Mouse (Mus musculus) lung, embryonic 14.5 days (tissue): ENCODE measurements around the gene Plpp6. TPM values are rescaled to one million over a fixed set of nuclear protein-coding genes. Genes with fewer than 3 reads are reported as not detected.

ENCODE experiments used
- ATAC-seq: fragments of 200-750 bp; cut with Nextera tagmentation; 2 replicates; pipeline ENCODE4 v1.8.0; 2017; ENCODE audit warnings: mild to moderate bottlenecking, moderate TSS enrichment, moderate library complexity; ENCODE audit not compliant: insufficient read depth
- DNase-seq: peaks from one replicate; pipeline ENCODE4 v3.0.0-alpha.2; 2015
- H3K27ac ChIP-seq: fragments of 300-500 bp; sonication (generic); 2 replicates; pipeline ENCODE4 v1.5.1; 2014; ENCODE audit warnings: low read depth, mild to moderate bottlenecking, moderate library complexity
- H3K27me3 ChIP-seq: fragments of 300-500 bp; sonication (generic); 2 replicates; pipeline ENCODE4 v1.6.1; 2014; ENCODE audit warnings: low read length, control low read depth; ENCODE audit not compliant: insufficient read depth
- H3K36me3 ChIP-seq: fragments of 300-500 bp; sonication (generic); 2 replicates; pipeline ENCODE4 v1.6.1; 2014; ENCODE audit warnings: control low read depth; ENCODE audit not compliant: insufficient read depth
- H3K4me1 ChIP-seq: fragments of 300-500 bp; sonication (generic); 2 replicates; pipeline ENCODE4 v1.6.1; 2014; ENCODE audit warnings: antibody characterized with exemption, control low read depth; ENCODE audit not compliant: insufficient read depth
- H3K4me2 ChIP-seq: fragments of 300-500 bp; sonication (generic); 2 replicates; pipeline ENCODE4 v1.6.1; 2014; ENCODE audit warnings: mild to moderate bottlenecking
- H3K4me3 ChIP-seq: fragments of 300-500 bp; sonication (generic); 2 replicates; pipeline ENCODE4 v1.5.1; 2014; ENCODE audit warnings: low read depth, low read length
- H3K9ac ChIP-seq: fragments of 300-500 bp; sonication (generic); 2 replicates; pipeline ENCODE4 v1.6.1; 2014
- H3K9me3 ChIP-seq: fragments of 300-500 bp; sonication (generic); 2 replicates; pipeline ENCODE4 v1.6.1; 2016; ENCODE audit warnings: low read depth, low read length, control low read depth
- CTCF ChIP-seq: IDR thresholded peaks from 2 replicates; pipeline ENCODE4 v1.5.1; 2016; ENCODE audit warnings: antibody characterized with exemption, low read depth
- WGBS: fragments of 180-500 bp; shearing (Covaris S2); extraction: QIAGEN DNeasy Blood & Tissue Kit; methylation state at CpG from one replicate; pipeline ENCODE4 v1.1.7; 2014; 5-methylcytosine and 5-hydroxymethylcytosine counted together
- polyA plus RNA-seq: library from polyadenylated mRNA; unstranded; fragments of >200 nt; fragmentation: Nextera tagmentation; extraction: Ambion mirVana; gene quantifications from 2 replicates; pipeline ENCODE4 v1.2.1, GENCODE M21; 2014

The Plpp6 gene
- polyA plus RNA-seq, 1 experiment from 2014 or later, result 10.3 TPM

DNA sequence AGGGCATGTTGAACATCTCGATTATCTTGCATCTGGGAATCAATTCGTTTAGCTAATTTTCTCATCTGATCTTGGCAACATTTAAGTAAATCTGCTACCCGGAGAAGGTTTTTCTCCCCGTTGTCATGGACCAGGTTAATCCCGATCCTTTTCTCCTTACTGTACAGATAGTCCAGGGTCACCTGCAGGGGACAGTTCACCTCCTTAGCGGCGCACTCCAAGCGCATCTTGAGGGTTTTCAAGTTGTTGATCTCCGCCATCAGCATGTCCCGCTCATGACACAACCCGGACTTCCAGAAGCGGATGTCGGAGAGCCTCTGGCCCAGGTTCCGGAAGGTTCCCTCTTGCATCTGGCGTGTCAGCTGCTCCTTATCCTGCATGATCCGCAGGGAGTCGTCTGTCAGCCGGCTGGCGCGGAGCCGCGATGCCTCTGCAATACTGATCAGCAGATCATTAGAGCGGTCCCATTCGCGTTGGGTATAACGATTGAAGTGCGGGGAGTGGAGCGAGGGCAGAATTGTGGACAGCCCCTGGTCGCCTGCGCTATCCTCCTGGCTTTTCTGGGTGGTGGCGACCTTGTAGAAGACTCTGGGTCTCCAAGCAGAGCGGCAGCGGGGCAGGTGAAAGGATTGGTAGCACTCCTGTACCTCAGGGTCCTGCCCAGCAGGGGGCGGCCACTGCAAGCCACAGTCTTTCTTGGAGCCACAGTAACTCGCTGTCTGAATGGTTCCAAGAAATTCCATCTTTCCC lies 11.3 kb downstream of the Plpp6 start:
- Histone ChIP-seq H3K27me3 (0 out of 2 replicates have a peak, but pooled peaks cover 4% of the 10 kb centered on the region), H3K9me3 (no peaks in the 10 kb centered on the region), H3K27ac (no peak overlapping the region), H3K4me3 (peak overlapping the region; percentile 30), H3K36me3 (no peaks in the 10 kb centered on the region), H3K4me2 (peak overlapping the region; percentile 60), H3K4me1 (no peaks in the 10 kb centered on the region; the same call in 1 of the 2 replicates), H3K9ac (peak overlapping the region; percentile 13; the same call in 1 of the 2 replicates)
- DNase-seq (peak; percentile 84), ATAC-seq (peak; percentile 49; the same call in 1 of the 2 replicates)
- whole genome bisulfite sequencing, result 15% methylated on average over 35 of the region's 35 CpGs
- TF ChIP-seq CTCF, result peak; percentile 85

DNA sequence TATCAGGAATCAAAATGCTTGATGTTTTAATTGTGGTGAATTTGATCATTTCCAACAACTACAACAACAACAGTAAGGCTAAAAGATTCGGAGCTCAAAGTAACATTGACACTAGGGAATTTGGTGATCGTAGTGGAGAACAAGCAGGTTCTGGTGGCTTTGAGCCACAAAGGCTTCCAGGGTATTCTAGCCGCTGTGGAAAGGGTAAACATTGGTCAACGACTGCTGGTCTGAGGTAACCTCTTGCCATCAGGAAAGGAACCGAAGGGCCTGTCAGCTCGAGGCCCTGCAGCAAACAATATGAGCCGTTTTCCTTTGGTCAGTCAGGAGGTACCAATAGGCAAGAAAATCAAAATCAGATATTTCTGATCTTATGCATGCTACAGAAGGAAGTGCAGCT lies 18.9 kb downstream of the Plpp6 start:
- no peak for TF ChIP-seq CTCF
- 63% methylated on average over 7 of the region's 7 CpGs for WGBS

GRCm38 (mm10) chr19:28989515-28989914 lies 25.8 kb downstream of the Plpp6 start:
- Histone ChIP-seq H3K9me3 (no peaks in the 10 kb centered on the region; the same call in 1 of the 2 replicates), H3K9ac (peak overlapping the region; percentile 90), H3K36me3 (peaks cover 14% of the 10 kb centered on the region; the same call in 1 of the 2 replicates), H3K27ac (peak overlapping the region; percentile 65; the same call in 1 of the 2 replicates), H3K27me3 (no peaks in the 10 kb centered on the region), H3K4me3 (peak overlapping the region; percentile 73), H3K4me1 (peaks cover 7% of the 10 kb centered on the region), H3K4me2 (peak overlapping the region; percentile 79)
- no peak for DNase-seq
- ATAC-seq, result no peak
- no peak for TF ChIP-seq CTCF
- 36% methylated on average over 8 of the region's 8 CpGs for WGBS

More for the DNA sequence above, 18.9 kb downstream of the Plpp6 start:
- DNase-seq, result no peak
- Histone ChIP-seq H3K36me3 (no peaks in the 10 kb centered on the region), H3K4me1 (no peaks in the 10 kb centered on the region), H3K9me3 (no peaks in the 10 kb centered on the region), H3K4me2 (no peak overlapping the region), H3K27ac (no peak overlapping the region), H3K4me3 (no peak overlapping the region), H3K9ac (no peak overlapping the region), H3K27me3 (no peaks in the 10 kb centered on the region)
- no peak for ATAC-seq

GRCm38 (mm10) chr19:28990194-28990589 lies 26.4 kb downstream of the Plpp6 start, which contains the start of gene Cdc37l1:
Gene Cdc37l1 (plus strand): TSS chr19:28990352.
- Histone ChIP-seq H3K4me3 (peak within 1 kb of the TSS; percentile 73), H3K4me2 (peak within 1 kb of the TSS; percentile 79), H3K9me3 (no peaks in the 10 kb centered on the region; the same call in 1 of the 2 replicates), H3K27ac (peak within 1 kb of the TSS; percentile 89), H3K36me3 (peaks cover 21% of the 10 kb centered on the region; the same call in 1 of the 2 replicates), H3K27me3 (no peaks in the 10 kb centered on the region), H3K9ac (peak within 1 kb of the TSS; percentile 90), H3K4me1 (peaks cover 7% of the 10 kb centered on the region)
- ATAC-seq (peak; percentile 99), DNase-seq (peak; percentile 99)
- TF ChIP-seq CTCF, result no peak
- WGBS, result under 1% methylated on average over 37 of the region's 37 CpGs

GRCm38 (mm10) chr19:28990590-28991221 lies 27.0 kb downstream of the Plpp6 start:
- TF ChIP-seq CTCF, result no peak
- Histone ChIP-seq H3K4me1 (peaks cover 7% of the 10 kb centered on the region), H3K4me2 (peak overlapping the region; percentile 79), H3K4me3 (peak overlapping the region; percentile 73), H3K27me3 (no peaks in the 10 kb centered on the region), H3K9ac (peak overlapping the region; percentile 90), H3K36me3 (peaks cover 26% of the 10 kb centered on the region; the same call in 1 of the 2 replicates), H3K9me3 (no peaks in the 10 kb centered on the region; the same call in 1 of the 2 replicates), H3K27ac (peak overlapping the region; percentile 89)
- DNase-seq (peak; percentile 51), ATAC-seq (peak; percentile 47)
- 1% methylated on average over 41 of the region's 41 CpGs for WGBS

GRCm38 (mm10) chr19:28991391-28991790 lies 27.6 kb downstream of the Plpp6 start:
- DNase-seq (no peak), ATAC-seq (no peak)
- no peak overlapping the region for H3K27ac ChIP-seq
- no peaks in the 10 kb centered on the region for H3K27me3 ChIP-seq
- H3K4me1 ChIP-seq, result peaks cover 7% of the 10 kb centered on the region
- WGBS, result 68% methylated on average over 5 of the region's 5 CpGs
- H3K36me3 ChIP-seq, result peaks cover 32% of the 10 kb centered on the region; the same call in 1 of the 2 replicates
- TF ChIP-seq CTCF, result no peak
- H3K4me3 ChIP-seq, result peak overlapping the region; percentile 73
- peak overlapping the region; percentile 90 for H3K9ac ChIP-seq
- no peaks in the 10 kb centered on the region; the same call in 1 of the 2 replicates for H3K9me3 ChIP-seq
- peak overlapping the region; percentile 79 for H3K4me2 ChIP-seq

- no peak overlapping the region for H3K4me3 ChIP-seq
- no peaks in the 10 kb centered on the region; the same call in 1 of the 2 replicates for H3K9me3 ChIP-seq
- H3K9ac ChIP-seq, result no peak overlapping the region
- H3K4me2 ChIP-seq, result no peak overlapping the region
- 77% methylated on average over 7 of the region's 7 CpGs for WGBS
- H3K4me1 ChIP-seq, result peaks cover 7% of the 10 kb centered on the region
- H3K36me3 ChIP-seq, result peaks cover 50% of the 10 kb centered on the region
- no peaks in the 10 kb centered on the region for H3K27me3 ChIP-seq
- no peak overlapping the region for H3K27ac ChIP-seq
- no peak for TF ChIP-seq CTCF
- DNase-seq (no peak), ATAC-seq (no peak)
Observed at GRCm38 (mm10) chr19:28994870-28995269, 31.1 kb downstream of the Plpp6 start.
